In the genomic region with DNA sequence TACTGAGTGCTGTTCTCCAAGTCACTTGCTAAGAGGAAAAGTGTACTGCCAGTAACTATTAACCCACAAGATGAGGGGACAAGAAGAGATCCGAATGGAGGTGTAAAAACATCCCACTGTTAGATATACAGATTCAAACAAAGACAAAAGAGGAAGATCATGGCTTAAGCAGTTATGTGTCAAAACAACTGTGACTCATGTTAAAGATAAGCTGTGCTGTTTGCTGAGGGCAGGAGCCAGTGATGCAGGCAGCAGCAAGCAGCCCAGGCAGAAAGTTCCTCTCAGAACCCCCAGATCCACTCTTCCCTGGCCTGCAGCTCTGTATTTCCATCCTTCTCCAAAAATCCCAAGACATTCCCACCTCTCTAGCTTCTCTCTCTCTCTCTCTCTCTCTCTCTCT, we compare ENCODE assay signal across 31 mouse cellular contexts.
DNase-seq lines count a peak whose midpoint lies in the region; ATAC-seq and TF ChIP-seq lines count a peak whose summit lies in the region.
"Had no signal": no experiment of that assay in that cellular context is flagged by ENCODE, and none has a peak within 500 bp of the region (broad histone marks: within the 10 kb centered on the region; RNA-seq: fewer than 3 reads in every experiment).

No protein-coding gene starts in this region.

- WGBS in heart, embryonic 13.5 days, result 19% methylated on average over 1 of the region's 1 CpGs

- no peak for TF ChIP-seq POLR2A in MEL (IDR thresholded peaks at IDR 0.05; ENCODE audit: control insufficient read depth in 1 of 2, insufficient read depth in 1 of 2, low read depth in 1 of 2, low read length in 2 of 2, poor library complexity in 1 of 2)

- H3K27me3 ChIP-seq in heart, embryonic 13.5 days (replicated peaks), result no peaks in the 10 kb centered on the region
- no peaks in the 10 kb centered on the region for H3K27me3 ChIP-seq in MEL (ENCODE audit: control insufficient read depth in 1 of 2, insufficient read depth in 2 of 2, low read length in 2 of 2)
- H3K27me3 ChIP-seq: embryonic facial prominence, embryonic 15.5 days; forebrain, embryonic 12.5 days; heart, embryonic 15.5 days; hindbrain, embryonic 12.5 days; intestine, embryonic 15.5 days; limb, embryonic 13.5 days; lung, embryonic 15.5 days; megakaryocyte, embryonic 14.5 days; midbrain, embryonic 13.5 days; neural tube, embryonic 15.5 days had no signal

- H3K36me3 ChIP-seq in heart, embryonic 13.5 days, result no peaks in the 10 kb centered on the region
- H3K36me3 ChIP-seq in MEL (ENCODE audit: control insufficient read depth in 1 of 2, insufficient read depth in 2 of 2, low read length in 2 of 2), result peaks cover 0 to 34% of the 10 kb centered on the region in 2 experiments; a peak in 2 of 4 replicates
- H3K36me3 ChIP-seq: embryonic facial prominence, embryonic 10.5 days; embryonic facial prominence, embryonic 15.5 days; forebrain, embryonic 12.5 days; heart, embryonic 15.5 days; hindbrain, embryonic 12.5 days; intestine, embryonic 15.5 days; limb, embryonic 13.5 days; lung, embryonic 15.5 days; midbrain, embryonic 13.5 days; neural tube, embryonic 15.5 days had no signal

- TF ChIP-seq RAD21 in MEL (IDR thresholded peaks at IDR 0.05; ENCODE audit: low read depth, low read length), result no peak

- no peak for TF ChIP-seq CTCF in MEL (IDR thresholded peaks at IDR 0.05 in 2 of 3, conservative IDR thresholded peaks at IDR 0.05 in 1 of 3; ENCODE audit: control insufficient read depth in 1 of 3, insufficient read depth in 1 of 3, low read depth in 2 of 3, low read length in 3 of 3, poor library complexity in 1 of 3, severe bottlenecking in 1 of 3)

- intact Hi-C loops in heart, postnatal 25 days (cut with DNase I), result no loop called here

- peaks cover 65% of the 10 kb centered on the region for H3K4me1 ChIP-seq in heart, embryonic 13.5 days
- H3K4me1 ChIP-seq in MEL (ENCODE audit: control insufficient read depth in 1 of 2, insufficient read depth in 2 of 2, low read length in 2 of 2), result peaks cover 18 to 21% of the 10 kb centered on the region in 2 experiments

- no peak for DNase-seq in heart, postnatal 25 days (ENCODE audit: low spot score)
- DNase-seq in MEL (ENCODE audit: low read depth, low spot score) (peak; percentile 85), NIH3T3 (ENCODE audit: low read depth) (peak; percentile 16)
- no peak for DNase-seq in left cerebral cortex, adult 9 months (ENCODE audit: low spot score in 2 of 2)
- no peak for DNase-seq in left cerebral cortex, adult 11 months (ENCODE audit: low spot score)
- DNase-seq: adrenal gland, postnatal 36 days; B cell, adult 2 months; cerebellum, adult 2 months; cerebellum, postnatal 14 days; forebrain, postnatal 0 days; kidney, adult 2 months; kidney, postnatal 4 days; retina, postnatal 1 day; right cerebral cortex, postnatal 14 days; thymus, postnatal 14 days had no signal

- no peaks in the 10 kb centered on the region for H3K79me2 ChIP-seq in MEL (ENCODE audit: control insufficient read depth, insufficient read depth, low read length, poor library complexity)

- no peaks in the 10 kb centered on the region for H3K9me3 ChIP-seq in heart, embryonic 13.5 days
- H3K9me3 ChIP-seq in MEL (replicated peaks; ENCODE audit: insufficient read depth, low read length), result no peaks in the 10 kb centered on the region
- H3K9me3 ChIP-seq: embryonic facial prominence, embryonic 10.5 days; embryonic facial prominence, embryonic 15.5 days; forebrain, embryonic 12.5 days; heart, embryonic 15.5 days; hindbrain, embryonic 12.5 days; intestine, embryonic 15.5 days; limb, embryonic 13.5 days; lung, embryonic 15.5 days; megakaryocyte, embryonic 14.5 days; midbrain, embryonic 13.5 days; neural tube, embryonic 15.5 days had no signal

- no peak overlapping the region for H3K4me2 ChIP-seq in heart, embryonic 13.5 days
- H3K4me2 ChIP-seq: embryonic facial prominence, embryonic 15.5 days; forebrain, embryonic 12.5 days; heart, embryonic 15.5 days; hindbrain, embryonic 12.5 days; intestine, embryonic 15.5 days; limb, embryonic 13.5 days; liver, embryonic 11.5 days; lung, embryonic 15.5 days; midbrain, embryonic 13.5 days; neural tube, embryonic 15.5 days had no signal

- peak overlapping the region; percentile 39 for H3K27ac ChIP-seq in heart, embryonic 13.5 days (replicated peaks)
- peak overlapping the region; percentile 86 for H3K27ac ChIP-seq in MEL (ENCODE audit: control insufficient read depth, low read depth, low read length)
- H3K27ac ChIP-seq: embryonic facial prominence, embryonic 10.5 days; embryonic facial prominence, embryonic 15.5 days; forebrain, embryonic 12.5 days; heart, embryonic 15.5 days; hindbrain, embryonic 12.5 days; hindbrain, postnatal 0 days; intestine, embryonic 15.5 days; kidney, postnatal 0 days; limb, embryonic 13.5 days; lung, embryonic 15.5 days; midbrain, embryonic 13.5 days; neural tube, embryonic 15.5 days had no signal

- ATAC-seq in heart, embryonic 13.5 days (ENCODE audit: extremely low read depth, insufficient number of reproducible peaks, low FRiP score, low TSS enrichment), result no peak
- ATAC-seq in megakaryocyte, adult 5-6 weeks (ENCODE audit: poor library complexity, severe bottlenecking), result peak; percentile 71
- ATAC-seq: forebrain, postnatal 0 days; hindbrain, postnatal 0 days; intestine, embryonic 15.5 days; midbrain, embryonic 13.5 days had no signal

- no peak overlapping the region for H3K4me3 ChIP-seq in heart, embryonic 13.5 days
- H3K4me3 ChIP-seq in MEL (ENCODE audit: control insufficient read depth in 1 of 2, insufficient read depth in 1 of 2, low read depth in 2 of 2, low read length in 2 of 2), result no peak overlapping the region; a peak in 1 of 4 replicates
- H3K4me3 ChIP-seq: embryonic facial prominence, embryonic 10.5 days; embryonic facial prominence, embryonic 15.5 days; forebrain, embryonic 12.5 days; heart, embryonic 15.5 days; hindbrain, embryonic 12.5 days; intestine, embryonic 15.5 days; limb, embryonic 13.5 days; lung, embryonic 15.5 days; megakaryocyte, embryonic 14.5 days; midbrain, embryonic 13.5 days; neural tube, embryonic 15.5 days had no signal

- peak overlapping the region; percentile 33; the same call in 1 of the 2 replicates for H3K9ac ChIP-seq in heart, embryonic 13.5 days
- peak overlapping the region; percentile 36; the same call in 1 of the 2 replicates for H3K9ac ChIP-seq in MEL (ENCODE audit: control insufficient read depth, low read depth, low read length, poor library complexity, severe bottlenecking)
- H3K9ac ChIP-seq: embryonic facial prominence, embryonic 15.5 days; forebrain, embryonic 12.5 days; forebrain, postnatal 0 days; heart, embryonic 15.5 days; hindbrain, embryonic 12.5 days; intestine, embryonic 15.5 days; limb, embryonic 13.5 days; lung, embryonic 15.5 days; midbrain, embryonic 13.5 days; neural tube, embryonic 15.5 days had no signal

- peak; percentile 85 to 93 for TF ChIP-seq EP300 in MEL (IDR thresholded peaks at IDR 0.05; ENCODE audit: low read depth in 1 of 2, low read length in 2 of 2)

TF ChIP-seq in MEL, 35 proteins besides CTCF, POLR2A, EP300 and RAD21:
- TF ChIP-seq MXI1 (IDR thresholded peaks at IDR 0.05; ENCODE audit: low read depth, low read length) (peak; percentile 36; the same call in 1 of the 2 replicates), SIN3A (IDR thresholded peaks at IDR 0.05; ENCODE audit: low read length) (peak; percentile 78), ZMIZ1 (IDR thresholded peaks at IDR 0.05; ENCODE audit: low read depth, low read length) (no peak), POLR2AphosphoS2 (IDR thresholded peaks at IDR 0.05; ENCODE audit: low read length) (no peak), MYB (IDR thresholded peaks at IDR 0.05; ENCODE audit: low read depth, low read length) (peak; percentile 69), TAL1 (IDR thresholded peaks at IDR 0.05; ENCODE audit: low read length) (peak; percentile 32; the same call in 1 of the 2 replicates), RCOR1 (IDR thresholded peaks at IDR 0.05; ENCODE audit: low read depth, low read length) (peak; percentile 41; the same call in 1 of the 2 replicates), JUND (IDR thresholded peaks at IDR 0.05; ENCODE audit: low read depth, low read length) (peak; percentile 76; the same call in 1 of the 2 replicates), GATA1 (IDR thresholded peaks at IDR 0.05; ENCODE audit: low read depth, low read length) (peak; percentile 88), ZNF384 (IDR thresholded peaks at IDR 0.05; ENCODE audit: low read depth, low read length) (no peak), ETS1 (IDR thresholded peaks at IDR 0.05; ENCODE audit: low read depth, low read length) (peak; percentile 84), ELF1 (IDR thresholded peaks at IDR 0.05; ENCODE audit: low read depth, low read length) (no peak), TCF12 (IDR thresholded peaks at IDR 0.05; ENCODE audit: low read depth, low read length) (peak; percentile 61; the same call in 1 of the 2 replicates)

Comparison
In these comparisons a context has a peak if more than half of its experiments do, and no peak if none do; other contexts are left out.
1. DNase-seq: peak in MEL (single experiment) and NIH3T3 (single experiment); none in heart, postnatal 25 days (single experiment), left cerebral cortex, adult 9 months (0 of 2) and left cerebral cortex, adult 11 months (single experiment).